Mouse (Mus musculus) cortical plate, adult 2 months (tissue): ENCODE data around the gene Fam98c.

Source experiments
- CTCF ChIP-seq: fragments of 200-500 bp; IDR thresholded peaks from 2 replicates; pipeline ENCODE4 v1.5.1; 2011; ENCODE audit warnings: mild to moderate bottlenecking, control low read depth, low read length; ENCODE audit not compliant: insufficient read depth; ENCODE audit errors: extremely low read depth
- POLR2A ChIP-seq: fragments of 200-500 bp; IDR thresholded peaks from 2 replicates; pipeline ENCODE4 v1.6.1; 2011; ENCODE audit warnings: mild to moderate bottlenecking, low read length, control low read depth; ENCODE audit not compliant: insufficient read depth; ENCODE audit errors: extremely low read depth

- no peak for TF ChIP-seq CTCF
- no peak for TF ChIP-seq POLR2A
These were observed 12.0 kb downstream of the Fam98c start for GRCm38 (mm10) chr7:29144006-29144405.
